Mouse (Mus musculus) spleen, adult 2 months (tissue): ENCODE measurements around the gene Skil.

Source experiments
- CTCF ChIP-seq: fragments of 200-500 bp; IDR thresholded peaks from 2 replicates; pipeline ENCODE4 v1.5.1; 2011; ENCODE audit warnings: mild to moderate bottlenecking, inconsistent platforms; ENCODE audit not compliant: insufficient read depth, insufficient read length, insufficient replicate concordance; ENCODE audit errors: extremely low read depth
- POLR2A ChIP-seq: fragments of 200-500 bp; IDR thresholded peaks from 2 replicates; pipeline ENCODE4 v1.6.1; 2011; ENCODE audit warnings: low read depth, low read length, inconsistent platforms

GRCm38 (mm10) chr3:31056651-31057627 is 37.9 kb upstream of the Skil start:
- no peak for TF ChIP-seq POLR2A
- TF ChIP-seq CTCF: peak; percentile 79; the same call in 1 of the 2 replicates
